Comparison of ENCODE assay signal across 8 mouse cellular contexts in genomic region chr14:79515511-79516242, GRCm38 (mm10). TPM values are rescaled to one million over a fixed set of nuclear protein-coding genes. Genes with fewer than 3 reads are reported as not detected.
A peak's percentile ranks its signal among the peaks of the same experiment; 100 is the strongest.
DNase-seq lines count a peak whose midpoint lies in the region; TF ChIP-seq lines count a peak whose summit lies in the region.

No protein-coding gene starts in this region.

- no peak for TF ChIP-seq POLR2A in thymus, adult 2 months (IDR thresholded peaks at IDR 0.05; ENCODE audit: control insufficient read depth, extremely low read depth, insufficient read depth, low read length, poor library complexity)

- intact Hi-C loops in left cerebral cortex, postnatal 14 days (cut with DNase I) = loop anchor here (10.0 kb wide), 1 partner anchor 49 kb away; no protein-coding TSS in a partner anchor

- TF ChIP-seq CTCF in thymus, adult 2 months (IDR thresholded peaks at IDR 0.05; ENCODE audit: borderline replicate concordance, control insufficient read depth, extremely low read depth, insufficient read depth, low read length, poor library complexity) = no peak

- H3K4me3 ChIP-seq in thymus, adult 2 months (ENCODE audit: control insufficient read depth, insufficient read depth, low read length) = peak overlapping the region; percentile 32; the same call in 1 of the 2 replicates

- H3K4me1 ChIP-seq in thymus, adult 2 months (replicated peaks; ENCODE audit: control insufficient read depth, insufficient read depth, low read length) = 0 out of 2 replicates have a peak, but pooled peaks cover 2% of the 10 kb centered on the region

- H3K36me3 ChIP-seq in thymus, adult 2 months (ENCODE audit: control insufficient read depth, insufficient read depth, low read length) = no peaks in the 10 kb centered on the region

- WGBS in thymus, adult 2 months = 2% methylated on average over 8 of the region's 8 CpGs

- H3K27me3 ChIP-seq in thymus, adult 2 months (ENCODE audit: control insufficient read depth, insufficient read depth, low read length) = no peaks in the 10 kb centered on the region

- DNase-seq in 3134 (ENCODE audit: extremely low read depth, insufficient read length, low spot score) = peak; percentile 43
- peak; percentile 88 for DNase-seq in MEL-GATA-1-ER (ENCODE audit: extremely low read depth, low read depth)
- DNase-seq in kidney, adult 9 months = peak; percentile 61
- DNase-seq in lung, postnatal 25 days (ENCODE audit: low spot score) = peak; percentile 82
- DNase-seq in thymus, adult 2 months = peak; percentile 63
- no peak for DNase-seq in retina, embryonic 14.5 days (ENCODE audit: low spot score)
- no peak for DNase-seq in left cerebral cortex, postnatal 14 days (ENCODE audit: low spot score in 2 of 2)
- no peak for DNase-seq in adrenal gland, adult 2 months

- H3K27ac ChIP-seq in thymus, adult 2 months (ENCODE audit: control insufficient read depth, insufficient read depth, low read length) = peak overlapping the region; percentile 86

RNA-seq across cellular contexts. Expression of gene Wbp4, which starts 34.4 kb away (rescaled TPM):
- polyA plus RNA-seq in thymus, adult 2 months (2012; rRNA removed) = 7.3 TPM in 2 replicates
- 10 to 100 TPM; 40.9 to 44.9 TPM for total RNA-seq in left cerebral cortex, postnatal 14 days (2021)
- 10 to 100 TPM; 37.9 to 41.6 TPM for total RNA-seq in adrenal gland, adult 2 months (2021)
- polyA plus RNA-seq in adrenal gland, adult 2 months (2012; rRNA removed) = 4.5 and 5.0 TPM in 2 replicates

RNA-seq across cellular contexts. Expression of gene Elf1, which starts 34.7 kb away (rescaled TPM):
- polyA plus RNA-seq in thymus, adult 2 months (2012; rRNA removed) = 71.4 and 75.9 TPM in 2 replicates
- total RNA-seq in left cerebral cortex, postnatal 14 days (2021) = 1 to 10 TPM; 4.3 to 5.4 TPM
- 10 to 100 TPM; 18.0 to 26.6 TPM for total RNA-seq in adrenal gland, adult 2 months (2021)
- 6.5 and 7.5 TPM in 2 replicates for polyA plus RNA-seq in adrenal gland, adult 2 months (2012; rRNA removed)

Comparison
In these comparisons a context has a peak if more than half of its experiments do, and no peak if none do; other contexts are left out.
1. DNase-seq: peak in 3134 (single experiment), MEL-GATA-1-ER (single experiment), kidney, adult 9 months (single experiment), lung, postnatal 25 days (single experiment) and thymus, adult 2 months (single experiment); none in retina, embryonic 14.5 days (single experiment), left cerebral cortex, postnatal 14 days (0 of 2) and adrenal gland, adult 2 months (single experiment).